Mouse (Mus musculus) fibroblast of lung, adult 2 months (primary cell): ENCODE measurements around the gene Gm48552.

Experiments
- DNase-seq: peaks from one replicate; pipeline ENCODE4 v3.0.0-alpha.2; 2011; ENCODE audit warnings: low read depth

The Gm48552 gene

GRCm38 (mm10) chr10:81362336-81362949 lies 26.4 kb upstream of the Gm48552 start:
- no peak for DNase-seq

GRCm38 (mm10) chr10:81363436-81364346 lies 25.1 kb upstream of the Gm48552 start:
- no peak for DNase-seq

- DNase-seq, result no peak
Measured at GRCm38 (mm10) chr10:81364666-81365065, 24.1 kb upstream of the Gm48552 start.

GRCm38 (mm10) chr10:81365073-81365472 lies 23.7 kb upstream of the Gm48552 start:
- DNase-seq, result no peak

- DNase-seq, result no peak
Measured at GRCm38 (mm10) chr10:81365672-81366476, 22.9 kb upstream of the Gm48552 start, which contains the start of gene 4930404N11Rik. TSS of gene 4930404N11Rik (minus strand) at chr10:81365816.

- no peak for DNase-seq
Measured at GRCm38 (mm10) chr10:81366477-81367206, 22.2 kb upstream of the Gm48552 start.

GRCm38 (mm10) chr10:81367207-81367495 lies 21.7 kb upstream of the Gm48552 start:
- DNase-seq, result no peak

GRCm38 (mm10) chr10:81375322-81375721 lies 13.5 kb upstream of the Gm48552 start:
- no peak for DNase-seq

GRCm38 (mm10) chr10:81376561-81377361 lies 12.0 kb upstream of the Gm48552 start:
- no peak for DNase-seq

- DNase-seq, result no peak
Measured at GRCm38 (mm10) chr10:81377362-81377664, 11.5 kb upstream of the Gm48552 start.

- DNase-seq, result no peak
Measured at GRCm38 (mm10) chr10:81377793-81378552, 10.8 kb upstream of the Gm48552 start, which contains the start of gene Fzr1. TSS of gene Fzr1 (minus strand) at chr10:81378516.

GRCm38 (mm10) chr10:81378553-81379182 lies 10.1 kb upstream of the Gm48552 start:
- peak; percentile 99 for DNase-seq

GRCm38 (mm10) chr10:81379183-81379553 lies 9.6 kb upstream of the Gm48552 start:
- no peak for DNase-seq

- DNase-seq, result no peak
Measured at GRCm38 (mm10) chr10:81379809-81380378, 8.9 kb upstream of the Gm48552 start.

GRCm38 (mm10) chr10:81382039-81382438 lies 6.8 kb upstream of the Gm48552 start:
- no peak for DNase-seq

- peak; percentile 96 for DNase-seq
Measured at GRCm38 (mm10) chr10:81383802-81384604, 4.8 kb upstream of the Gm48552 start, which contains the start of the genes Dohh and Gm48551. TSS of gene Dohh (plus strand) at chr10:81384428. TSS of gene Gm48551 (plus strand) at chr10:81384466.

- DNase-seq, result no peak
Measured at GRCm38 (mm10) chr10:81384605-81384982, 4.2 kb upstream of the Gm48552 start.

GRCm38 (mm10) chr10:81385603-81386306 lies 3.0 kb upstream of the Gm48552 start:
- no peak for DNase-seq
